Mouse (Mus musculus) erythroblast, embryonic 14.5 days (primary cell): ENCODE results near the gene Rogdi.

Experiments
- GATA1 ChIP-seq: IDR thresholded peaks from 2 replicates; pipeline ENCODE4 v1.6.1; 2012; ENCODE audit warnings: low read length, inconsistent platforms, mixed read lengths
- TAL1 ChIP-seq: IDR thresholded peaks from 3 replicates; pipeline ENCODE4 v1.6.1; 2012; ENCODE audit warnings: low read length, inconsistent platforms, mixed read lengths

- TF ChIP-seq GATA1 (no peak), TAL1 (no peak)
Measured at GRCm38 (mm10) chr16:5029847-5030246, 16.5 kb upstream of the Rogdi start.
